21 mouse cellular contexts compared by ENCODE assay signal in the genomic region with DNA sequence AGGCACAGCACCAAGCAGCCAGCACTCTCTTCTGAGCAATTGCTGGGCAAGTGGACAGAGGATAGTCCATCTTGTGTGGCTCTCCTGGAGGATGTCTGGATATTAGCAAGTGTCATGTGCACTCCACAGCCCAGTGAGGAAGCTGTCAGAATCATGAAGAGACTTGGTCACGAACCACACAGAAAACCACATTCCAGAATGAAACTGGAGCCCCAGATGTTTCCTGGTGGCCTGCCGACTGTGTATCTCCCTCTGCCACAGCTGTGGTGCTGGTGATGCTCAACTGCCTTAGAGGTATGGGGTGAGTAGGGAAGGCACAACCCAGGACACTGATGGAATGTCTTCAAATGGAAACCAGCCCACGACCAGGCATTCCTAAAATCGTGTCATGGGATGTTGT.
"Had no signal": no experiment of that assay in that cellular context is flagged by ENCODE, and none has a peak within 500 bp of the region (broad histone marks: within the 10 kb centered on the region; RNA-seq: fewer than 3 reads in every experiment).

No protein-coding gene starts in this region.

- ATAC-seq: intestine, postnatal 0 days had no signal

- H3K36me3 ChIP-seq: limb, embryonic 10.5 days; limb, embryonic 13.5 days; liver, embryonic 15.5 days; neural tube, embryonic 13.5 days had no signal

- H3K9me3 ChIP-seq: limb, embryonic 10.5 days; limb, embryonic 13.5 days; liver, embryonic 15.5 days; neural tube, embryonic 13.5 days had no signal

- H3K27me3 ChIP-seq: liver, embryonic 15.5 days; neural tube, embryonic 13.5 days had no signal

- H3K4me1 ChIP-seq: limb, embryonic 13.5 days; neural tube, embryonic 13.5 days had no signal

- H3K27ac ChIP-seq: kidney, postnatal 0 days; layer of hippocampus, adult 2 months; limb, embryonic 10.5 days; limb, embryonic 13.5 days; liver, embryonic 15.5 days; neural tube, embryonic 13.5 days; stomach, postnatal 0 days had no signal

- H3K4me2 ChIP-seq: limb, embryonic 13.5 days; liver, embryonic 15.5 days; midbrain, embryonic 11.5 days; neural tube, embryonic 13.5 days had no signal

- DNase-seq: kidney, adult 2 months; kidney, postnatal 25 days; layer of hippocampus, postnatal 36 days; lung, adult 2 months; lung, postnatal 14 days; lung, postnatal 4 days; midbrain, embryonic 14.5 days; retina, postnatal 1 day; right cerebral cortex, postnatal 25 days; thymus, adult 2 months; thymus, postnatal 14 days; thymus, postnatal 4 days had no signal

- H3K9ac ChIP-seq: limb, embryonic 13.5 days; liver, embryonic 15.5 days; neural tube, embryonic 13.5 days had no signal

- H3K4me3 ChIP-seq: layer of hippocampus, adult 2 months; limb, embryonic 10.5 days; limb, embryonic 13.5 days; liver, embryonic 15.5 days; neural tube, embryonic 13.5 days had no signal
